Mouse (Mus musculus): ENCODE measurements around the gene Endod1.

Gene Endod1

DNA sequence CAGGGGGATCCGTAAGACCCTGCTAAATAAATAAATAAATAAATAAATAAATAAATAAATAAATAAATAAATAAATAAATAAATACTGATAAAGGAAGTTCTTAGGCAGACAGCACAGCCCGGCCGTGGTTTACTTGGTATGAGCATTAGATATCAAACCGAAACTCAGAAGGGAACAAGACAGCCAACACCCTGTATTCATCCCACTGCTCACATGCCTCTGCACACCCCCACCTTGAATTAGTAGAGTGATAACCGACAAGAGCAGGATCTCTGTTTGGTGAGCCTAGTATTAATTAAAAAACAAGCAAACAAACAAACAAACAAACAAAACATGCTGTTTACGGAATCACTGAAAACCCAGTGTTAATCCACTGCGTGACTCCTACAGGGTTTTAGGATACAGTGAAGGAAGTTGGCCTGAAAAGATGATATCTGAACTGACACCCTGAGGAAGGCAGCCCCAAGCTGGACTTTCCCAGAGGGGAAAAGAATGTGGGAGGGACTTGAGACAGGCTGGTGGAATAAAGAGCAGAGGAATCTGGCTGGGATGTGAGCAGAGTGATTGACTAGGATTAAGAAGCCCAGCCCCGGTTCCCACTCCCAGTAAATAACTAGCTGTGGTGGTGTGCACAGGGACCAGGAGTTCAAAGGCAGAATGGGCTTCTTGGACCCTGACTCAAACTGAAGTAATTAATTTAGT is at the start of gene Endod1:
Gene Endod1, minus strand, starts transcription at position 155 of the 703 bp plus-strand sequence.
- DNase-seq (ENCODE audit: low spot score), result peak; percentile 69

DNA sequence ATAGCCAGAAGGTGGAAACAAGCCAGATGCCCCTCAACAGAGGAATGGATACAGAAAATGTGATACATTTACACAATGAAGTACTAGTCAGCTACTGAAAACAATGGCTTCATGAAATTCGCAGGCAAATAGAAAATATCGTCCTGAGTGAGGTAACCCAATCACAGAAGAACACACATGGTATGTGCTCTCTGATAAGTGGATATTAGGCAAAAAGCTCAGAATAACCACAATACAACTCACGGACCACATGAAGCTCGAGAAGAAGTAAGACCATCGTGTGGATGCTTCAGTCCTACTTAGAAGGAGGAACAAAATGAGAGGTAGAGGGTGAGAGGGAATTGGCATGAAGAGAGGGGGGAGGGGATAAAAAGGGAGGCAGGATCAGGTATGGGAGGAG is 27.8 kb upstream of the Endod1 start:
- DNase-seq (ENCODE audit: low spot score), result no peak

DNA sequence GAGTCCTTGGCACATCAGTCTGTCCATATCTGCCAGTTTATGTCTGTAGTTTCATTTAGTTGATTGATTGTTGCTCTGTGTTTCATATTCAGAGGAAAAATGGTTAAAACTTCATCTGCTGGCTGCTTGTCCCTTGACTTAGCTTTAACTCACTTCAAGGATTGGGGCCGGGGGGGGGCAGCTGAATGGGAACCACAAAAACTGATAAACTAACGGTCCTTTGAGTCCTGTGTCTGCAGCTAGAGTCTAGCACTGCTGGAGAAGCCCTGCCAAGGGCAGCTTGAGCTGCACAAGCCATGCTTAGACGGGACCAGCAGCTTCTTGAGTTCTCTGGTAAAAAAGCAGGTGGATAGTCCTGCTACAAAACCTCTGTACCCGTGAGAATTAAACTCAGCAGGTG is 26.7 kb upstream of the Endod1 start:
- DNase-seq (ENCODE audit: low spot score), result no peak

DNA sequence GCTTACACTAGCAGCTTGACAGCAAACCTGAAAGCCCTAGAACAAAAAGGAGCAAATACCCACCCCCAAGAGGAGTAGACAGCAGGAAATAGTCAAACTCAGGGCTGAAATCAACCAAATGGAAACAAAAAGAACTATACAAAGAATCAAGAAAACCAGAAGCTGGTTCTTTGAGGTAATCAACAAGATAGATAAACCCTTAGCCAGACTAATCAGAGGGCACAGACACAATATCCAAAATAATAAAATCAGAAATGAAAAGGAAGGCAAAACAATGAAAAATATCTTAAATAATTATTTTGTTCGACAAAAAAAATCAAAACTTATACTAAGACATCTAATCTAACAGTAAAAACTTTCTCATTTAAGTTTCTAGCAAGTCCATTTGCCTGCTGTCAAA is 24.7 kb upstream of the Endod1 start:
- no peak for DNase-seq (ENCODE audit: low spot score)

DNA sequence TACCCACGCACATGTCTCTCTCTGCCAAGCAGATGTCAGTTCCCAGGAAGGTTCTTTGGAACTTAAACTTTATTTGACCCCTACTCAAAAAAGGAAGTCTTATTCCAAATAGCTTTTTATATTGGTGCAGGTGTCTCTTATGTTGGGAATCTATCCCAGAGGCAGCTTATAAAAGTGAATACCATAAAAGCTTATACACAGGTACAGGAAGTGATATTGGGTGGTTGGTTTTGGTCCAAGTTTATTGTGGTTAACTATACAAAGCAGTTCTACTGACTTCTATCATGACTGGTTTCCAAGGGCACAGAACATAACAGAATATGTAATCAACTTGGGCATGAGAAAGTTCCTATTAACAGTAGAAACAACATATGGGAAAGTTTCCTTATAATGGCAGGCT is 20.8 kb upstream of the Endod1 start:
- no peak for DNase-seq (ENCODE audit: low spot score)

DNA sequence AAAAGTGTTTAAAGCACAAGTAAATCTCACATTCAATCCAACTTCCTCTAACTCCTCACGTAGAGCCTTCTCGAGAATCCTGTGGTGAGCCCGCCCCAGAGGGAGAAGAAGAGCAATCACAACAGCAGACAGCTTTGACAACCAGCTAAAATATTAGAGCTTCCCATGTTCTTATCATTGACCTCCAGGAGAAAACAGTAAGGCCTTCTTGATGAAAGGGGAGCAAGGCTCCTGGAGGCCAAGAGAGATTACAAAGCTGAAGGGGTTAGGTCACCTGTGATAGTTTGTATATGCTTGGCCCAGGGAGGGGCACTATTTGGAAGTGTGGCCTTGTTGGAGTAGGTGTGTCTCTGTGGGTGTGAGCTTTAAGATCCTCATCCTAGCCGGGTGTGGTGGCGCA is 19.1 kb upstream of the Endod1 start:
- DNase-seq (ENCODE audit: low spot score), result no peak

DNA sequence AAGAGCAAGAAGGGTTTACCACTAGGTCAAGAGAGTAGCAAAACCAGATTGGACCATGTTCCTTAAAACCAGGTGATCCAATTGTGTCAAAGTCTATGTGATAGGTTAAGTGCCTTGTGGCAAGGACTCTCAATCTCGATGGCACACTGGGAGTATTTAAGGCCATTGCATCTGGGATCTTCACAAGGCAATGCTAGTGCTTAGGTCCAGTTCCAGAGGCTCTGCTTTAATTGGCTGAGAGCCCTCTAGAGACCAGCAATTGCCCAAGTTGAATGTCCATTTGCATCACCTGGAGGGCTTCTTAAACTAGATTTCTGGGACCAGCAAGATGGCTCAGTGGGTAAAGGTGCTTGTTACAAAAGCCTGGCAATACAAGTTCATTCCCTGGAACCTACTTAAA is 17.6 kb upstream of the Endod1 start:
- no peak for DNase-seq (ENCODE audit: low spot score)

DNA sequence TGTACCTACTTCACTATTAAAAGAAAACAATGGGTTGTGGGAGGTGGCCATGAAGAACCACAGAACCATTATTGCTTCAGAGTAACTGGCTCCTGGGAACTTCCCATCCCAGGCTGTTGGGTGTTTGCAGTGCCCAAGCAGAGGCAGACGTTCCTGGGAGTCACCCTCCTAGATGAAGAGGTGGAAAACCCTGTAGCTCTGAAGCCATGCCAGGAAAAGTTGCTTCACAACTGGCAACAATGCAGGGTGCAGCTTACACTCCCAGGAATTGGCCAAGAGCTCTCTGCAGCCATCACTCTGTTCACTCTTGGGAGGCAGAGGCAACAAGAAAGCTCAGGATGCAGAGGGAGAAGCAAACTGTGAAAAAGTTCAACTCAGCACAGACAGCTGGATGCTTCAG is 16.8 kb upstream of the Endod1 start:
- no peak for DNase-seq (ENCODE audit: low spot score)

DNA sequence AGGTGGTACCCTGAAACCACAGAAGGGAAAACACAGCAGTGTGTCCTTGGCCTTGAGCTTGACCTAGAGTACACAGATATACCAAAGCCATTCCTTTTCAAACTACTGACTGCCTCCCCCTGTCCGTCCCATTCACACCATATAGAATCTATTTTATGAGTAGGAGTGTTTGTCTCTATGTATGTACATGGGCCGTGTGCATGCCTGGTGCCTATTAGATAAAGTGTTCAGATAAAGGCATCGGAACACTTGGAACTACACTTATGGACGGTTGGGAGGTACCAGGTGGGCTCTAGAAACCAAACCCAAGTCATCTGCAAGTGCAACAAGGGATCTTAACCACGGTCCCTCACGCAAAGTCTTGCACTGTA is 16.1 kb upstream of the Endod1 start:
- DNase-seq (ENCODE audit: low spot score), result no peak

DNA sequence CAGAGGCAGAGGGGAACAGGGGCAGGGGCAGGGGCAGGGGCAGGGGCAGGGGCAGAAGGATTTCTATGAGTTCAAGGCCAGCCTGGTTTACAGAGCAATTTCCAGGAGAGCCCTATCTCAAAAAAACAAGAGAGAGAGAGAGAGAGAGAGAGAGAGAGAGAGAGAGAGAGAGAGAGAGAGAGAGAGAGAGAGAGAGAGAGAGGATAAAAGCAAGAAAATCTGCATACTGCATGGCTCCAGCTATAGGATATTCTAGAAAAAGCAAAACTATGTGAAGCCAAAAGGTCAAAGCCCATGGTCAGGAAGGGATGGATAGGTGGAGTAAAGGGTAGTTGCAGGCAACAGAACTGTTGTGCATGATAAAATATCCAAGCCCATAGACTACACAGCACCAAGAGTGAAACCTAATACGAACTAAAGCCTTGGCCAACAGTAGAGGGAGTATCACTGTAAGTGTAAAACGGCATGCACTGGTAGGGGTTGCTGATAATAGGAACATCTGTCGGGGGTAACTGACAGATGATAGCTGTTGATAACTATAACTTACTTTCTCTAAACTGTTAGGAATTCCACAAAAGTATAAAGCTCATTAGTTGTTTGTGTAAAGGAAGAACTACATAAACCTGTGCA is 15.6 kb upstream of the Endod1 start:
- no peak for DNase-seq (ENCODE audit: low spot score)

DNA sequence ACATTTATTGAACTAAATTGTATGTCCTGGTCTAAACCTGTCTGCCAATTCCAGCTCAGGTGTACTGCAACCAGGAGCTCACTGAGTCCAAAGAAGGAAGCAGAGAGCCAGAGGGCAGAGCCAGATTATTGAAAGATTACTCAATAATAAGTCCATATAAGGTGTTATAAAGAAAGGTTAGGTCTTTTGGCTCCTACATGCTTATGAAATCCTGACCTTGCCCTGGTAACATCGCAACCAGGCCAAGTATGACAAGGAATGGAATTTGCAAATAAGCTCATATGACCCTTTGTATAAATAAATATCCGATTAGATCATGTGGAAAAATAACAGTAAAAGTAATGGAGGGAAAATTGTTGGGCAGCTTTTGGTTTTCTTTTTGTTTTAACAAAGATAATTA is 14.8 kb upstream of the Endod1 start:
- no peak for DNase-seq (ENCODE audit: low spot score)

DNA sequence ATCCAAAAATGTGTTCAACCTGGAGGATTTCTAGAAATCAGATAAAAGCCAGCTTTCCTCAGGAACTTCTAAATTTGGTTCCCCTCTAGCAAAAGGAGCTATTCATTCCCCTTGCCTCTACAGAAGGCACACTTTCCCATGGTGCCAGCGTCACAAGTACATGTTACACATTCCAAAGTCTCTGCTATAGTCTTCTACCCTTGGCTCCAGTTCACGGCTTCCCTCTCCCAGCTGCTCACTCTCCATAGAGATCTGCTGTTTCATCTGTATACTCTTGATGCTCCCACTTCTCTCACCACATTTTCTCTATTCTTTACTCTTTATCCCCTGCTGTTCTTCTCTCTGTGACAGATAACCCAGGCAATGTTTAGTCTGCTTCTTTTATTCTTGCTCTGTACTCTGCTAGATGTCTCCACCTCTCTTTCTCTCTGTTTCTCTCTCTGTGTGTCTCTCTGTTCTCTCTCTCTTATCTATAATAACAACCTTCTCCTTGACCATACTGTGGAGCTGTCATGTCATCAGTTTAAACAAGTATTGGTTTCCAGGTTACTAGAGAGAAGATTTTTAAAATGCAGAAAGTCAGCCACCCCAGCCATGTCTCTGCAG is 13.8 kb upstream of the Endod1 start:
- DNase-seq (ENCODE audit: low spot score), result no peak

DNA sequence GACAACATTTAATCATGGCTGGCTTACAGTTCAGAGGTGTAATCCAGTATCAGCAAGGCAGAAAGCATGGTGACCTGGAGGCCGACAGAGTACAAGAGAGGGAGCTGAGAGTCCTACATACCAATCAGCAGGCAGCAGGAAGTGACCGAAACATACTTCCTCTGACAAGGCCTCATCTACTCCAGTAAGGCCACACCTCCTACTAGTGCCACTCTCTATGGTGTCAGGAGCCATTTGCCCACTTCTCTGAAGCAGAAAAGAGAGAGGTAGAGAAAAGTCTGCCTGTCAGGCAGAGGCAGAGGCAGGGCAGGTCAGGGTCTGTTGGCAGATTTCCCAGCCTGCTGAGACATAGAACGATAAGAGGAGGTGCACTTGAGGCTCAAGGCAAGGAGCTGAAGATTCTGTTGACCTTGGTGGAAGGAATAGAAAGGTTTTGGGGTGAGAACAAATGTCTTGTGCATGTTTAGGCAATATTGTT is 10.6 kb upstream of the Endod1 start:
- DNase-seq (ENCODE audit: low spot score), result no peak

DNA sequence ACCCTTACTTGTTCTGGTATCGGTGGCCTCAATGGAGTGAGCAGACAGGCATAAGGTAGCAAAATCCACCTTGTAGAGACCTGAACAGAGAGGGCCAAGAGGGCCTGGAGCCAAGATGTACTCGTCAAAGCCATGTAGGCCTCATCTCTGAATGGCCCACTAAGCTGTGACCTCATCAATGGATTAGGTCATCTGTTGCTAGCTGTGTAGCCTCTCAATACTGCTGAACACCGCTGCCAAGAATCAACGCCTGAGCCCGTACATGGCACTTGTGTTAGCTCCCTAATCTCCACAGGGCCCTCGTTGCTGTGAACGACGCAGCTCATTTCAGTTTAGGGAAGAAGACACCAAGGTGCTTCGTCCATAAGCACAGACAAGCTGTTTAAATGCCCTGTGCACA is 10.0 kb upstream of the Endod1 start:
- no peak for DNase-seq (ENCODE audit: low spot score)

DNA sequence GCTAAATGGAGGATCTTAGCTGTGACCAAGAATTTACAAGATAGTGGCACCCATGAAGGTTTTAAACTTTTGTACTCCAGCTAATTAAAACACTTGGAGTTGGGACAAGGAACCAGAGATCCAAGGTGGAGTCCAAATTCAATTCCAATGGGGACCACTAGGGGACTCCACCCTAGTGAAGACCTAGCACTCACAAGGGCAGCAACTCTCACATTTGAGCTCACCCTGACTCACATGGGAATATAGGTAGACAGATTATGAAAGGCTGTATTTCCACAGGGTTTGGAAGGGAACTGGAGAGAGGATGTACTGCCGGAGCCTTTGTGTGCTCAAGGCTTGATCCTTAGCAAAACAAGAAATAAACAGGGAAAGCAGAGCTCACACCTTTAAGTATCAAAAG is 9.0 kb upstream of the Endod1 start:
- DNase-seq (ENCODE audit: low spot score), result no peak

DNA sequence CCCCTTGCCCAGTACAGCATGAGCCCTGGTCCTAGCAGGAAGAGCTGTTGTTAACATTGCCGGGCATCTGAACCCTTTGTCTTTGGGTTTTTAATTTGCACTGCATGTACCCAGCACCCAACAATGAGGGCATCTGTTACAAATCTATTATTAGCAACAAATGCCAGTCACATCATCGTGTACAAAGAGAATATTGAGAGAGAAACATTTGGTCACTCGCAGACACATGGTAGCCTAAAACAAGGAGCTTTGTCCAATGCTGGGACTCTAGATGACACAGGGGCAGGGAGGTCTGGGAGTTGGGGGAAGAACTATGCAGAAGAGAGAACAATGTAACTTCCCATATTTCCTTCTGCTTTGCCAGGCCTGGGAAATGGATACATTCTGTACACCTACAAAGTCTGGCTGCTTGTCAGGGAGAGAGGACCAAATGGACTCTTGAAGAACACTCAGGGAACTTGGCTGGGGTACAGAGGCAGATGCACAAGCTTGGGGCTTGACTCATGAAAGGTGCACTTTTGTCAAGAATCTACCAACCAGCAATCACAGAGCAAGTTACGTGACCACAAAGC is 7.8 kb upstream of the Endod1 start:
- DNase-seq (ENCODE audit: low spot score), result no peak

DNA sequence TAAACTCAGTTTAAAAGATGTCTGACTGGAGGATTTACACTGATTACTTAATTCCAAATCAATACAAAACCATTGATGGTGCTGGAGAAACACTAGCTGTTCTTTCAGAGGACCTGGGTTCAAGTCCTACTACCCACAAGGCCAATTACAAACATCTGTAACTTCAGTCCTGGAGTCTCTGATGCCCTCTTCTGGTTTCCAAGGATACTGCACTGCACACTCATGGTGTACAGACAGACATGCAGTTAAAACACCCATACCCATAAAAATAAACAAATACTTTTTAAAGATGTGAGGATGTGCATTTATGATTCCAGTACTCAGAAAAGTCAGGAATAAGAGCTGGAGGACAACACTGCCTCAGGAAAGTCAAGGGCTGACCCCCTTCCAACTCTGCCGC is 6.7 kb upstream of the Endod1 start:
- DNase-seq (ENCODE audit: low spot score), result no peak

DNA sequence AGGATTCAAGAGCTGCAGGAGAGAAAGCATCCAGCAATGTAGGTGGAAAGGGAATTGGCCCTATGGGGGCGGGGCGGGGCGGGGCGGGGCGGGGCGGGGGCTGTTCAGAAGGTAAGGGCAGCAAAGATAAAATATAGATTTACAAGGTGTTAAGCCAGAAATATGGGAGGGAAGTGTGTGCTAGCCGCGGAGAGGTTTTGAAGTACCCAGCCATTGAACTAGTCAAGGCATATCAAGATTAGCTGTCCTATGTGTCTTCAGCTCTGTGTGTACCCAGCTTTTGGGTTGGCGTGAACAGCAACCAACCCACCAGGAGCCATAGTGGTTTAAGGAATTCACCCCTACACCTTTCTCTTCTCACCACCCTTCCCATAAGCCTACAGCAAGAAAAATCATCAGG is 5.5 kb upstream of the Endod1 start:
- DNase-seq (ENCODE audit: low spot score), result no peak

DNA sequence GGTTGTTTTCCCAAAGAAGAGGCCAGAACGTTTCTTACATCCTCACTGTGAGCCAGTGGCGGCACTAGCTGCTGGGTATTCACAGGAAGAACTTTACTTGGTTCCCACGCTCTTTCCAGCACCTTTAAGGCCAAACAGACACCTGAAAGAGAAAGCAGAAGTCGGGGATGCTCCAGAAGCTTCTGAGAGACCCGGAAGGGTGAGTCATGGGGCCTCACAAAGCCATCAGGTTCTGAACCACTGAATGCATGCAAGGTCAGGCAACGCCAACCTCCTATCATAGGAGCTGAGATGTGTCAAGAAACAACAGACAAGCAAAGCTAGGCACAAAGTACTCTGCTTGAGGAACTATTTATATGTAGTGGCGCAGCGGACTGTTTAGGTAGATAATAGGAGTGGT is 4.4 kb upstream of the Endod1 start:
- DNase-seq (ENCODE audit: low spot score), result no peak

DNA sequence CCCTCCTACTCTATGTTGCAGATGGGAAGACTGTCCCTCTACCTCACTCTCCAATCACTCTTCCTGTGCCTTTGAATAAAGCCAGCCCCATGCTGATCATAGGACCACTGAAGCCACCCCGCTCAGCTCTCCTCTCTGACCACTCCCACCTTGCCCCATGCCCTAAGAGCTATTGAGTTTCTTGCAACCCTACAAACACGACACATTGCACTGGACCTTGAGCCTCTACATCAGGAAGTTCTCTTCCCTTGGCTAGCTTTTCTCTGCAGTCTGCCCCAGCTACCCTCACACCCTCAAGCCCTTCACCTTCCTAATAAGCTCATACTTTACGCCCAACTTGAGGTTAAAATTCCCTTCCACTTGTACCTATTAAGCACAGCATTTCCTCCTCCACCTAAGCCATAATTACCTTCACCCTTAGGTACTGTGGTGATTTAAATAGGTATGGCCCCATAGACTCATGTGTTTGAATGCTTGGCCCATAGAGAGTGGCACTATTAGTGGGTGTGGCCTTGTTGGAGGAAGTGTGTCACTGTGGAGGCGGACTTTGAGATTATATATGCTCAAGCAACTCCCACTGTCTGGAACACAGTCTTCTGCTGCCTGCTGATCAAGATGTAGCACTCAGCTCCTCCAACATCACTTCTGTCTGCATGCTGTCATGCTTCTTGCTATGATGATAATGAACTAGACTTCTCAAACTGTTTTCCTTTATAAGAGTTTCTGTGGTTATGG is 2.0 kb upstream of the Endod1 start:
- DNase-seq (ENCODE audit: low spot score), result no peak

DNA sequence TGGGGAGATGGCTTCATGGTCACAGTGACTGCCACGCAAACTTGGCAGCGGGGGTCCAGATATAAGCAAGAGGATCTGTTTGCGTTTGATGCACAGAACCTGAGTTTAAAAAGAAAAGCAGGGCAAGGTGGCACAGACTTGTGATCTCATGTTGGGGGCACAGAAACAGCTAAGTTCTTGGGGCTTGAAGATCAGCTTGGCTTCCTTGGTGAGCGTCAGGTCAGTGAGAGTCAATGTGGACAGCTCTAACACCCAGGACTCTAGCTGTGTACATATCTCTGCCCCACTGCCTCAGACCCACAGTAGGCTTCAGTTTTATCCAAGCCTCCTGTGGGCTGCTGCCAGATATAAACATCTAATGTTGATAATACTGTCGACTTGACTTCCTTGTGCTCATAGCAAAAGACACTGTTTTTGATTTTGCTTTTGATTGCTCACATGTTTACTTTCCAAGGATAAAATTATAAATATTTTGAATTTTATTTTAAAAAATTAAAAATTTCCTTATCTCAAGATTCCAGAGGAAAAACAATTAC is 1.0 kb upstream of the Endod1 start:
- DNase-seq (ENCODE audit: low spot score), result no peak

Data from embryo, embryonic 10 days (tissue).